Mouse (Mus musculus): Measurements from ENCODE around the gene Sacs. TPM values are rescaled to one million over a fixed set of nuclear protein-coding genes. Genes with fewer than 3 reads are reported as not detected.
A peak's percentile ranks its signal among the peaks of the same experiment; 100 is the strongest.
"Not testable (repeated sequence)": the region's sequence is repeated elsewhere in the genome, so short reads cannot be mapped to it uniquely, and the experiment has no call there.

Sacs gene
- polyA plus RNA-seq, 1 experiment from 2014 or later: 2.8 TPM

DNA sequence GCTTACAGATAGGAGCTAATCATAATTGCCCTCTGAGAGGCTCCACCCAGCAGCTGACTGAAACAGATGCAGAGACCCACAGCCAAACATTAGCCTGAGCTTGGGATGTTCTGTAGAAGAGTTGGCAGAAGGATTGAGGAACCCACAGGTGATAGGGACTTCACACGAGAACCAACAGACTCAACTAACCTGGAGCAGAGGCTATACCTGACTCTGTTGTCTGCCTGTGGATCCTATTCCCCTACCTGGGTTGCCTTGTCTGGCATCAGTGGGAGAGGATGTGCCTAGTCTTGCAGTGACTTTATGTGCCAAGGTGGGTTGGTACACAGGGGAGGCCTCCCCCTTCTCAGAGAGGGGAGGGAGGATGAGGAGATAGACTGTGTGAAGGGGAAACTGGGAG lies 5.7 kb upstream of the Sacs start:
- Histone ChIP-seq H3K9me3 (no peaks in the 10 kb centered on the region), H3K9ac (no peak overlapping the region), H3K4me3 (no peak overlapping the region), H3K4me2 (no peak overlapping the region), H3K36me3 (no peaks in the 10 kb centered on the region), H3K27ac (no peak overlapping the region), H3K4me1 (no peaks in the 10 kb centered on the region), H3K27me3 (peaks cover 4% of the 10 kb centered on the region; the same call in 1 of the 2 replicates)
- no peak for ATAC-seq (ENCODE audit: insufficient number of reproducible peaks, insufficient read depth, low FRiP score, low TSS enrichment, low read depth)
- WGBS: 96% methylated on average over 1 of the region's 1 CpGs

DNA sequence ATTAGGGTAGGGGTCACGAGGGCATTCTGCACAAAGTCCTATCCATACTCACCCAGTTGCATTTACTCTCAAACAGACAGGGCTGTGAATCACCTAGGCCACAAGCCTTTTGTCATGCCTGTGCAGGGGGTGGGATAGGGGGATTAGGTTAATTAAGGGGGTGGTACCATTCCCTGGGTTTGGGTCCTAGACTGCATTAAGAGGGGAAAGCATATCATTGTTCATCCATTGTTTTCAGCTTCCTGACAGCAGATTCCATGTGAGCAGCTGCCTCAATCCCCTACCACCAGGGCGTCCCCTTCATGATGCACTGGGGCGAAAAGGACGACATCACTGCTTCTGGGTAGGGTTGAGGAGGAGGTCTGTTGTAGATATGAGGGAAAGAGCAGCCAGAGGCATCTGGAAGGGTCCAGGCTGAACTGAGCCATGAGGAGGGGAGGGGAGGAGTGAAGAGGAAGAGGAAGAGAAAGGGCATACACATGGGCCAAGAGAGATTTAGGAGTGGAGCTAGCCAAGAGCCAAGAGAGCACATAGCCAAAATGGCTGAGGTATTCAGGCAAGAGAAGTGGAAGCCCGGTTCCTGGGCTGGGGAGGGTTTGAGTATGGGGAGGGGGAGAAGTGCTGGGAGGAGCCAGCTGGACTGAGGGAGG lies 3.8 kb upstream of the Sacs start:
- Histone ChIP-seq H3K27me3 (peaks cover 9% of the 10 kb centered on the region), H3K4me2 (no peak overlapping the region), H3K9me3 (no peaks in the 10 kb centered on the region), H3K27ac (no peak overlapping the region), H3K36me3 (no peaks in the 10 kb centered on the region), H3K4me3 (no peak overlapping the region), H3K4me1 (no peaks in the 10 kb centered on the region; the same call in 1 of the 2 replicates), H3K9ac (no peak overlapping the region)
- WGBS: 53% methylated on average over 5 of the region's 5 CpGs
- ATAC-seq (ENCODE audit: insufficient number of reproducible peaks, insufficient read depth, low FRiP score, low TSS enrichment, low read depth): no peak

DNA sequence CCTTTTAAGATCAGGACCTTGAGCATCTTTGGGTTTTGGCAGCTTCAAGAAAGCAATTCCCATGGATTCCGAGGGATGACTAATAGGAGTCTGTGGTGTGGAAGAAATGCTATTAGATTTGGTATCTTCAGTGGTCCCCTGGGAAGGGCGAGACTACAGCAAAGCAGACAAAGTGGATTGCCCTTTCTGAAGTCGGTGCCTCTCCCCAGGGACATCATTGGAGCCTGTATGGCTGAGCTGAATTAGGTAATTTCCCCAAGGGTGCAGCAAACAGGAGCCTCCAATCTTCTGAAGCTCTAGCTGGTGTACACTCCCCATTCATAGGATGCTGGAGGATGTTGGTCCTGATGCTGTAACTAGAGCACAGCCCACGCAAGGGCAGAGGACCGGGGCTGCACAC lies 847 bp upstream of the Sacs start:
- H3K27ac ChIP-seq: no peak overlapping the region
- H3K4me1 ChIP-seq: no peaks in the 10 kb centered on the region; the same call in 1 of the 2 replicates
- no peak overlapping the region for H3K9ac ChIP-seq
- no peaks in the 10 kb centered on the region for H3K9me3 ChIP-seq
- no peak for ATAC-seq (ENCODE audit: insufficient number of reproducible peaks, insufficient read depth, low FRiP score, low TSS enrichment, low read depth)
- no peaks in the 10 kb centered on the region for H3K36me3 ChIP-seq
- WGBS: 64% methylated on average over 5 of the region's 5 CpGs
- no peak overlapping the region for H3K4me3 ChIP-seq
- H3K4me2 ChIP-seq: no peak overlapping the region
- H3K27me3 ChIP-seq: peaks cover 9% of the 10 kb centered on the region

DNA sequence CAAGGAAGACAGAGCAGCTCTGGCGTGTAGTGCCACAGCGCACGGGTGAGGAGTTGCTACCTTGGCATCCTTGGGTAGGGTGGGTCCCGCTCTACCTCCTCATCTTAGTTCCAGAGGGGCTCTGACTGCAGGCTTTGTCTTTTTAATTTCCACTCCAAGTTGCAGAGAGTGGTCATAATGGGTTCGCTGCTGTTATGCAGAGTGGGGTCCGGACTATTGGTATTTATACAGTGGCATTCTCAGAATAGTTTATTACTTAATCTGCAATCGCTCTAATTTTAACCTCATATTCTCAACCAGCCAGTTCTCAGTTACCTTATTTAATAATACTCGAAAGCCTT lies 440 bp downstream of the Sacs start:
- H3K36me3 ChIP-seq: no peaks in the 10 kb centered on the region
- H3K27ac ChIP-seq: no peak overlapping the region
- no peaks in the 10 kb centered on the region; the same call in 1 of the 2 replicates for H3K4me1 ChIP-seq
- WGBS: 18% methylated on average over 8 of the region's 8 CpGs
- H3K9ac ChIP-seq: peak overlapping the region; percentile 66
- ATAC-seq (ENCODE audit: insufficient number of reproducible peaks, insufficient read depth, low FRiP score, low TSS enrichment, low read depth): no peak
- H3K27me3 ChIP-seq: peaks cover 9% of the 10 kb centered on the region
- peak overlapping the region; percentile 74 for H3K4me2 ChIP-seq
- no peaks in the 10 kb centered on the region for H3K9me3 ChIP-seq
- peak overlapping the region; percentile 45 for H3K4me3 ChIP-seq

DNA sequence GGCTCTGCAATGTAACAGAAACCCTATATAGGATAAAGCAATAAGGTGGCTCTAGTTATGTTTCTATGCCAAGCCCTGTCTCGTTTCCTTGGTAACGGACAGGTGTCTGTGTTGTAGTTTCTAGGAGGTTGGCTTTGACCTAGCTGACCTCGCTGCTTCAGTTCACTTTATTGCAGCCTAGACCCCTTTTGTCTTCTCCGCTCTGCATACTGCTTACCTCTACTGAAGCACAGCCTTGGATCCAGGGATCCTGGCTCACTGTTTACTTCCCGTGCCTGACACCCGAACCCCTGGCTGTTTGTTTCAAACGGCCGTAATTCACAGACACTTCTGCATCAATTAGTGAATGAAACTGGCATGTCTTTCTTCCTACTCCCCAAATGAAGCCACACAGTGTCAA lies 5.1 kb downstream of the Sacs start:
- H3K4me3 ChIP-seq: no peak overlapping the region
- H3K4me2 ChIP-seq: no peak overlapping the region
- H3K9me3 ChIP-seq: no peaks in the 10 kb centered on the region
- no peak for ATAC-seq (ENCODE audit: insufficient number of reproducible peaks, insufficient read depth, low FRiP score, low TSS enrichment, low read depth)
- H3K27ac ChIP-seq: no peak overlapping the region
- 63% methylated on average over 8 of the region's 8 CpGs for WGBS
- H3K36me3 ChIP-seq: no peaks in the 10 kb centered on the region
- H3K4me1 ChIP-seq: peaks cover 12% of the 10 kb centered on the region
- H3K9ac ChIP-seq: no peak overlapping the region
- peaks cover 3% of the 10 kb centered on the region; the same call in 1 of the 2 replicates for H3K27me3 ChIP-seq

DNA sequence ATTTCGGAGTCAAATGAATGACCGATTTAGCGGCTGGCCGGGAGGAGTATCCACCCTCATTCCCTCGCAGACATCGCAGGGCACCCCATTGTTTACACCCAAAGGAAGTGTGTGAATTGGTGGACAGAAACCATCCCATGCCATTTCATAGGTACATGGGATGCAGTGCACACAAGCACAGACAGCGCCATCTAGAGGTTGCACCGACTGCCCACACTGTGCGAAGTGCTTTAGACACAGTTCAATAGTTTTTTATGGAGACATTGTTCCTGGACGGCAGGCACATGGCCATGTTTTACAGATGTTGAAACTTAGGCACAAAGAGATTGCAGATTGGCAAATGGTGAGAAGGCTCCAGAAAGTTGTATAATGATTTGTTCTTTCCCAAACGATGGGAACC lies 5.6 kb downstream of the Sacs start:
- Histone ChIP-seq H3K9ac (no peak overlapping the region), H3K27me3 (no peaks in the 10 kb centered on the region), H3K4me2 (no peak overlapping the region), H3K4me3 (no peak overlapping the region), H3K9me3 (no peaks in the 10 kb centered on the region), H3K27ac (no peak overlapping the region), H3K4me1 (peaks cover 12% of the 10 kb centered on the region), H3K36me3 (no peaks in the 10 kb centered on the region)
- 44% methylated on average over 11 of the region's 11 CpGs for WGBS
- no peak for ATAC-seq (ENCODE audit: insufficient number of reproducible peaks, insufficient read depth, low FRiP score, low TSS enrichment, low read depth)

DNA sequence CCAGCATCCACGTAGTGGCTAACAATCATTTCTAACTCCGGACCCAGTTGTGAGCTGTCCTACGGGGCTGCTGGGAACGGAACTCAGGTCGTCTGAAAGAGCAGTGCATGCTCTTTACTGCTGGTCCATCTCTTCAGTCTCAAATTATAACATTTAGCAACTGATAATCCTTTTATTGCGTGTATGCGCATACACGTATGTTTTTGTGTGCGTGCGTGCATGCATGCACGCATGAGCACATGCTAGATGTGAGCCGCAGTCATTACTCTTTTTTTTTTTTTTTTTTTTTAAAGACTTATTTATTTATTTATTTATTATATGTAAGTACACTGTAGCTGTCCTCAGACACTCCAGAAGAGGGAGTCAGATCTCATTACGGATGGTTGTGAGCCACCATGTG lies 12.2 kb downstream of the Sacs start:
- not testable (repeated sequence) for H3K27ac ChIP-seq; H3K9ac ChIP-seq; ATAC-seq (ENCODE audit: insufficient number of reproducible peaks, insufficient read depth, low FRiP score, low TSS enrichment, low read depth); H3K36me3 ChIP-seq; H3K4me2 ChIP-seq; H3K27me3 ChIP-seq; H3K4me3 ChIP-seq; H3K9me3 ChIP-seq; H3K4me1 ChIP-seq
- WGBS: 93% methylated on average over 12 of the region's 13 CpGs

DNA sequence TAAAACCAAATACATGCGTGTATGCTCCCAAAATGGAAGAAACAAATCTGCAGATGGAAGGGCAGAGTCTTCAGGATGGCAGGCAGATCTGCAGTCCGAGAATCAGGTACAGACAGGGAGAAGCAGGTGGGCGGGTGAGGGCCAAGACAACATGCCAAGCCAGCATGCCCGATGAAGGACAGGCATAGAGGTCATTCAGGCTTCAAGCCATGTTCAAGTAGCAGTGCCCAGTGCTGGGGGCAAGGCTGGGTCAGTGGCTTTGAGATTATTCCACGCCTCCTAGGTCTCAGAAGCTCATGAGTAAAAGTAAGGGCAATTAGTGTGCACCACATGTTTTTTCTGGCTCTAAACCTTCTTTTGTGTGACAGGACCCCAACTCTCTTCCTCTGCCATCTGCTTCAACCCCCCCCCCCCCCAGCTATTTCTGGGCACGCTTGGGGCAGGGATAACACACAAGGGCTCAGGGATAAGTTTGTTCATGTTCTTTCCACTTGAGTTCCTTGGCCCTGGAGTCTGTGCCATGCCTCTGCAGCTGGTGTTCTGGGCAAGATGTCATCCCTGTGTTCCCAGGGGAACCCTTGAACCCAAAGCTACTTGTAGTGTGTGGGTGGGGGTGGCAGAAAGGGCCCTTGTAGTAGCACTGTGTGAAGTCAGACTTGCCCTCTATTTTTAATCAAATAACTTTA lies 16.8 kb downstream of the Sacs start:
- no peak overlapping the region for H3K4me3 ChIP-seq
- no peak overlapping the region for H3K27ac ChIP-seq
- no peak for ATAC-seq (ENCODE audit: insufficient number of reproducible peaks, insufficient read depth, low FRiP score, low TSS enrichment, low read depth)
- H3K4me2 ChIP-seq: no peak overlapping the region
- H3K4me1 ChIP-seq: no peaks in the 10 kb centered on the region
- no peaks in the 10 kb centered on the region for H3K9me3 ChIP-seq
- no peaks in the 10 kb centered on the region for H3K36me3 ChIP-seq
- H3K9ac ChIP-seq: no peak overlapping the region
- 78% methylated on average over 6 of the region's 6 CpGs for WGBS
- H3K27me3 ChIP-seq: no peaks in the 10 kb centered on the region

DNA sequence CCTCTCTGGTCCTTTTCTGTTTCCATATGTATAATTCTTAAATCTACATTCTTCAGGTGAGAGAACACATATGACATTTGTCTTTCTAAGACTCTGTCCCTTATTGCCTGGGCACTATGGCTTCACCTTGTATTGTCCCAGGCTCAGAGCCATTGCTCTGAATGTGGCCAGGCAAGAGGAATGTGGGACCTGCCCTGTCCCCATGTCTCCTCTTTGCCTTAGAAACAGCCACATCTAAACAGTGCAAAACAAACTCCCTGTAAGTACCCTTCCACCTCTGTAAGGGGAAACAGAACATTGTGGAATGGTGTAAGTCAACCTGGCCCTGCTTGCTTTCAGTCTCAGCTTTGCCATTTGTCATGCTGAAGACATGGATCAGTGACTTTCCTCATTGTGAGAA lies 17.4 kb downstream of the Sacs start:
- no peak overlapping the region for H3K9ac ChIP-seq
- no peak overlapping the region for H3K4me2 ChIP-seq
- H3K36me3 ChIP-seq: no peaks in the 10 kb centered on the region
- ATAC-seq (ENCODE audit: insufficient number of reproducible peaks, insufficient read depth, low FRiP score, low TSS enrichment, low read depth): no peak
- no peaks in the 10 kb centered on the region for H3K27me3 ChIP-seq
- H3K4me3 ChIP-seq: no peak overlapping the region
- peaks cover under 1% of the 10 kb centered on the region; the same call in 1 of the 2 replicates for H3K4me1 ChIP-seq
- no peaks in the 10 kb centered on the region for H3K9me3 ChIP-seq
- no peak overlapping the region for H3K27ac ChIP-seq

DNA sequence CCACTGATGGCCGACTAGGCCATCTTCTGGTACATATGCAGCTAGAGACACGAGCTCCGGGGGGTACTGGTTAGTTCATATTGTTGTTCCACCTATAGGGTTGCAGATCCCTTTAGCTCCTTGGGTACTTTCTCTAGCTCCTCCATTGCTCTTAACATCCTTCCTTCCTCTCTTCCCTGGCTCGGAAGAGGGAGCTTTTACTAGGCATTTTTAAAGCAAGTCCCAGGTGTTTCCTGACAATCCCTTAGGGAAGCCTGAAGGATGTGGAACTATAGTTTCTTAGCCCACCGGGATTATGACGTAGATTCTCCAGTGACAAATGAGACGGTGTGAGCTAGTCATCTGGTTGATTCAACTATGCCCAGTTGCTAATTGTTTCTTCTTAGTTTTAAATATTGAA lies 19.2 kb downstream of the Sacs start:
- not testable (repeated sequence) for H3K27me3 ChIP-seq; H3K9me3 ChIP-seq; H3K9ac ChIP-seq; H3K36me3 ChIP-seq; H3K27ac ChIP-seq; ATAC-seq (ENCODE audit: insufficient number of reproducible peaks, insufficient read depth, low FRiP score, low TSS enrichment, low read depth); H3K4me3 ChIP-seq; H3K4me2 ChIP-seq
- peaks cover 17% of the 10 kb centered on the region for H3K4me1 ChIP-seq
- WGBS: 81% methylated on average over 7 of the region's 7 CpGs

DNA sequence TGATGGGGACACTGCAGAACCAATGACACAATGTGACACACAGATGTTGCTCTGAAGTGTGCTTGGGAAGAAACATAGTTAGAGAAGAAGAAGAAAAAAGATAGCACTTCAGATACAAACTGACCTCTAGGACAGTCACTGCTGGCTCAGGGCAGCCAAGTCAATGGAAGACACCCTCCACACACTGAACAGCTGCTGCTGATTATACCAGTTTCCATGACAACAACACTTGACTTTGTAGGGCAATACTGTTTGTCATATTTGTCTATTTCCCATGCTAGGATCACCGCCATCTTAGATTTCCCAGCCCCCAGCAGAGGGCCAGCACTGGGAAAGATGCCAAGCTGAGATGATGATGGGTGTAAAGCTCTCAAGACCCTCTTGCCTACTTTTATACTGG lies 22.7 kb downstream of the Sacs start:
- Histone ChIP-seq H3K36me3 (no peaks in the 10 kb centered on the region), H3K4me1 (peaks cover 17% of the 10 kb centered on the region), H3K4me3 (no peak overlapping the region), H3K9me3 (no peaks in the 10 kb centered on the region), H3K9ac (no peak overlapping the region), H3K27me3 (no peaks in the 10 kb centered on the region), H3K4me2 (no peak overlapping the region), H3K27ac (no peak overlapping the region)
- ATAC-seq (ENCODE audit: insufficient number of reproducible peaks, insufficient read depth, low FRiP score, low TSS enrichment, low read depth): no peak
- WGBS: 37% methylated on average over 1 of the region's 1 CpGs

All from embryonic facial prominence, embryonic 13.5 days (tissue).